Mouse (Mus musculus) frontal cortex, adult (tissue): ENCODE data around the gene Wdr63.

ENCODE experiments used
- ATAC-seq: cut with Nextera tagmentation; 2 replicates; pipeline ENCODE4 v1.9.2; 2017; ENCODE audit warnings: mild to moderate bottlenecking, moderate library complexity, mixed read lengths; ENCODE audit not compliant: low TSS enrichment

Gene Wdr63

DNA sequence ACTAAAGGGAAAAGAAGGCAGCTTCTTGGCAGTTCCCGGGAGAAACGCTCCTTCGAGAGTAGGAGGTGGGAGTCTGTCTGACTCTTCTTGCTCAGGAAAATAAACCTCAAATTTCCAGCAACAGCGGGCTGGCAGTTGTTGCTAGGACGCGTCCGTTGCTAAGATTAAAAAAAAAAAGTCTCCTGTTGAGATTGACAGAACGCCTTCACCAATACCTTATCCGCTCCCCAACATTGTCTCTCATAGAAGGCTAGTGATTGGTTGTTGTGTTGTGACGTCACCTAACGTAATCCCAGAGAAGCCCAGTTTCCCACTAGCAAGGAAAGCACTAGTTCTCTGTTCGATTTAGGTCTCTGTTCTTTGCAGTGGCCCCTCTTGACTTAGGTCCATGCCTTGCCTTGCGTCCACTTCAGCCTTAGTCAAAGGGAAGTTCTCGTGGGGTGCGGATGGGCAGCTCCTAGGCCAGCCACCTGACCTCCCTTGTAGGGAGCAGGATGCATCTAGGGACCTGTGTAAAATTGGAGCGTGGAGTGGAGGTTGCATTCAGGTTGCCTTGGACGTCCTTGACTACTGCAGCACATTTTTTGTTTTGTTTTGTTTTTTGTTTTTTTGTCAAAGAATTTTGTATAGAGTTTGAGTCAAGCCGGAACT, at the start of gene Wdr63:
Gene Wdr63, minus strand, starts transcription at position 210 of the 651 bp plus-strand sequence.
- ATAC-seq: peak; percentile 100

DNA sequence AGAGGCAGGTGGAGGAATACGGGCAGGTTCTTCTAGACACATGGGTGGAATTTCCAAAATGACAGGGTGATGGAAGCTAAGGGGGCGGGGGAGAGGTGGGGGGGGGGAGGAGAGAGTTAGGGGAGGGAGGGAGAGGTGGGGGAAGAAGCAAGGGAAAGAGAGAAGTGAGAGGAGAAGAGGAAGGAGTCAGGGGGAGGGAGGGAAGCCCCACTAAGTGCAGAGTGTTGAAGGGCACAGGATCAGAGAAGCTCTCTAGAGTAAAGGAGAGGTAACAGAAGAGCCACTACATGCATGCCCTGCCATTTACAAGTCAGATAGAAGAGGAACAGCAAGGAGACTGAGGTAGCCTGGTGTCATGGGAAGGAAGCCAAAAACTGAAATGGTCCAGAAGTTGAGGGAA, 48.9 kb upstream of the Wdr63 start:
- ATAC-seq: no peak

DNA sequence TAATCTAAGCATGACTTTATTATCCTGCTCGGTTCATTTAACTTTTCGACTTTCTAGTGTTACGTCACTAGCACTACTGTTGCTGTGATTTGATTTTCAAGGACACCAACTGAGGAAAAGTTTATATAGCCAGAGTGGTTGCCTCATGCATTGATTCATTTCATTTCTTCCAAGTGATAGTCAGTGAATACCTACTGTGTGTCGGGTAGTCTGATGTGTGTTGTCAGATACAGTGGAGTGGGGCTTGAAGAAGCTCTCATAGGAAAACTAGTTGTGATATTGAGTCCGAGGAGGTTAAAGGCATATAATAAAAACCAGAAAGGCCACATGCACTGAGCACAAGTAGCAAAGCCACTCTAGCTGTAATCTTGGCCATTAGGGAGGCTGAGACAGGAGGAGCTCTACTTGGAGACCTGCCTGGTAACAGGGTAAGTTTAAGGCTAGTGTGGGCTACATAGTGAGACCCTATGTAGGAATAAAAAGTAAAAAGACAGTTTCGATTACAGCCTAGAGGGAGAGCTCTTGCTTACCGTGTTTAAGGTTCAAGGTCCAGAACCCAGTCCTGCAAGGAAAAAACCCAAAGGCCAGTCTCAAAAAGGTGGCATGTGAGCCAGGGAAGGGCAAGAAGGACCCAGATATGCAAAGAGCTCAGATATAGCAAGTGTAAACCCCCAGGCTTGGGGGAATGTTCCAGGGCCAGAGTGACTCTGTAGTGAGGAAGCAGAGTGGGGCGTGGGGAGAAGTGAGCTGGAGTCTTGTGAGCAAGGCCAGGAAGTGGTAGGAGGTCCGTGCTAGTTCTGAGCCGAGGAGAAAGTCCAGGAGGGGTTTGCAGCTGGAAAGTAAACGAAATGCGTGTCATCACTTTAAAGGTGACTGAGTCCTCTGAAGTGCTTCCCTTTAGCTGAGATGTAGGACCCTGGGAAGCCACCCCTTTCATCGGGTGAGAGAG, 48.0 kb upstream of the Wdr63 start:
- ATAC-seq: no peak

DNA sequence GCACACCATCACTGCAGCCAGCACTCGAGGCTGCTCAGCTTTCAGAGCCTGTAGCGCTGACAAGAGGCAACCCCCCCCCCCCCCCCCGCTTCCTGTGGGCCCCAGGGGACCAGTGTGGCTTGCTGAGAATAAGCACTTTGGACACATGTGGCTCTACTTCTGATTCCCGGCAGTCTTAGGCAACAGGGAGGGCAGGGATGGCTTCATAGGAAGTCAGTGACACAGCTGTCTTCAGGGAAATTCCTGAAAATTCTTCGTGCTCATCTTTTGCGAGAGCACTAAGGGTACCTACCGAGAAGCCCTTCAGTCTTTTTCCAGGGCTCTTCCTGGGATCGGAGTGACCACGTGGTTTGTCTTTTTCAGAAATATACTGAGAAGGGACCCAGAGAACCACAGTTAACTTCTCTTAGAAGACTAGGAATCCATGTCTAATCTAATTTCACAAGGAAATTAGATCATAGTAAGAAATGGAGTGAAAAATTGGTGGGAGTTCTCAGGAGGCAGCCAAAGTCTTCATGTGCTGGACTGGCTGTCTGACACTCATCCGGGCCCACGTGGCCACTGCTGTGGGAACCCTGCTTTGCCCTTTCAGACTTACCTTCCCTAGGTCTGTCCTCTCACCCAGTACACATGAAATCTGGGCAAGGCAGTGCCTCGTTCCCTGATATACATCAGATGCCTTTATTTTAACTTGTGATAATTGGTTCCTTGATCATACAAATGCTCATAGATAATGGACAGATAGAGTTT, 46.1 kb upstream of the Wdr63 start:
- no peak for ATAC-seq

DNA sequence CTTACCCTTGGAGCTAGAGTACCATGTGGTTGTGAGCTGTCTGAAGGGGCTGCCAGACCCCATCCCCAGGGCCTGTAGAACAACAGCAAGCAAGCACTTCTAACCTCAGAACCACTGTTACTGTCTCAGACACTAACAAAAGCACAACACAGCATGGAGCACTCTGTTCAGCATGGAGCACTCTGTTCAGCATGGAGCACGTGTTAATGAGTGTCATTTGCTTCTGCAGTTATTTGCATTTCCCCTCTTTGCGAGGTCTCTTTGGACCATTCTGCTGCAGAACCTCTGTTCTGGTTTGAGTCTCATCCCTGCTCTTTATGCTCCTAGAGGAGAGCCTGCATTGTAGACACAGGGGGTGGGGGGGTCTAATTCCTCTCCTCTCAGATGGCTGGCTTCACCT, 45.0 kb upstream of the Wdr63 start:
- ATAC-seq: no peak

DNA sequence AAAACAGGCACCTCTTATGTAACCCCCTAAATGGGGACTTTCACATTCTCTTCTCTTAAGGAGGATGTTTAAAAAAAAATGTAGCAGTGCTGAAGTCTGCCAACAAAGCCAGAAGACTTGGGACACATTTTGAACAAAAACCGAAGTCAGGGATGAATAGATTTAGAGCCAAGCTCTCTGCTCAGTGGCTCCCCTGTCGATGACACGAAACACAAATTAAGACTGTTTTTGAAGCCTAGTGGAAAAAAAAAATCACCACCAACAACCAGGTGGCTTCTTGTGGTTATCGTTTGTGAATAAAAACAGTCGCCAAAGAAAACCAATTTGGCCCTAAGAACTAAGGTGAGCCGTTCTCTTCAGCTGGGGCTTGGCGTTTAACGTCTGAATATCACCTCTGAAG, 44.4 kb upstream of the Wdr63 start:
- ATAC-seq: 0 out of 2 replicates have a peak, but pooled peaks have one; percentile 20

DNA sequence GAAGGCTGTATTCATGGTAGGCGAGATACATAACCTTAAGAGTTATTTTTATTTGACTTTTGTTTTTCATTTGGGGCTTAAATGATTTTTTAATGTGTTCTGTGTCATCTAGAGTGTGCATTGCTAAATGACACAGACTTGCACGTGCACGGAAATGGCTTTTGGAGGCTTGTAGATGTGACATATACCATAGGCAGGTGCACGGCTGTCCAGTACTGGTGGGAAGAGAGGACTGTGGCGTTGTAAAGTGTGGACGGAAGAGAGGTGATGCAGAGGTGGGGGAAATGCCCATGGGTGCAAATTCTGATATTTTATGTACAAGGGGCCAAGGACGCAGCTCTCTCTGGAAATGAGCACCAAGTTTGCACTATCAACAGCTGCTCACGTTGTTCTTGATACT, 43.8 kb upstream of the Wdr63 start:
- no peak for ATAC-seq

DNA sequence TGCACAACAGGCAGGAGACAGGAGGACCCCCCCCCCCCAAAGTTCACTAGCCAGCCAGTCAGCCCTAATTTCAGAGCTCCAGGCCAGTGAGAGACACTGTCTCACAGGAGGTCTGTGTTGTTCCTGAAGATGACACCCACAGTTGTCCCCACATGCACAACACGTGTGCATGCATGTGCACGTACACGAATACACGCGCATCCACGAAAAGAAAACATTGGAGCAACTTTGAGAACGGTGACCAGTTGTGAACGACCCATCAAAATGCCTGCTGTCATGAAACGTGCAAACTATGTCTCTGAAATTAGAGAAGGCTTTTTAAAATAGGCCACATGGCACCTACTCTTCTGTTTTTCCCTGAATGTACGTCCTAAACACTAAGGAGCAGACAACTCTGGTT, 43.4 kb upstream of the Wdr63 start:
- no peak for ATAC-seq

DNA sequence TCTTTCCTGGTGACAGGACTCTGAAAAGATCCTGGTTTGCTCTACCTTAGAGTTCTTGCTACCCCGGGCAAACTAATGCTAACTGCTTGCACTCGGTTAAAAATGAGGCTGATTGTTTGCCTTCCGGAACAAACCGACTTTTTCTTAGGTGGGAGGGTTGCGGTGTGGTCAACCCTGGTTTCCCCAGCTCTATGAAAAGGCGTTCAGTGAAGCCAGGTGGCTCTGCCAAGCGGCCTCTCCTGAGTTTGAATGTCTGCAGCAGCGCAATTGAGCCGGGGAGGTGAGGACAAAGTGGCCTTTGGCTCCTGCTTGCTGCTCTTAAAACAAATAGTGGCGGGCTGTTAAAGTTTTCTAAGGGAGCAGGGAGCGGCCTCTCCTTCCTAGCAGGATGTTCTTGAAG, 42.6 kb upstream of the Wdr63 start:
- ATAC-seq: no peak

DNA sequence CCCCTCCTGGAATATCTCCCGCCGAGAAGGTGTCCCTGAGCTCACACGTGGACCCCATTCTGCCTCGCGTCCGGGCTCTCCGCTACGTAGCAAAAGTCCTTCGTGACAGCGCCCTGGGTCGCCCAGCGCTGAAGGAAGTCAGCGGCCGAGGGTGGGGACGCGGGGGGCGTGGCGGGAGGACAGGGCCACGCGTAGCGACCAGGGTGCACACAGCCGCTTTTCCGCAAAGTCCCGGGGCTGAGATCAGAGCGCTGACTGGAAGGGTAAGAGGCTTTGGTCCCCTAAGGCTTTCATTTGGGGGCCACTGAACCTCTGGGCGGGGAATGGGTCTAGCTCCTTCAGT, 42.1 kb upstream of the Wdr63 start:
- ATAC-seq: no peak

DNA sequence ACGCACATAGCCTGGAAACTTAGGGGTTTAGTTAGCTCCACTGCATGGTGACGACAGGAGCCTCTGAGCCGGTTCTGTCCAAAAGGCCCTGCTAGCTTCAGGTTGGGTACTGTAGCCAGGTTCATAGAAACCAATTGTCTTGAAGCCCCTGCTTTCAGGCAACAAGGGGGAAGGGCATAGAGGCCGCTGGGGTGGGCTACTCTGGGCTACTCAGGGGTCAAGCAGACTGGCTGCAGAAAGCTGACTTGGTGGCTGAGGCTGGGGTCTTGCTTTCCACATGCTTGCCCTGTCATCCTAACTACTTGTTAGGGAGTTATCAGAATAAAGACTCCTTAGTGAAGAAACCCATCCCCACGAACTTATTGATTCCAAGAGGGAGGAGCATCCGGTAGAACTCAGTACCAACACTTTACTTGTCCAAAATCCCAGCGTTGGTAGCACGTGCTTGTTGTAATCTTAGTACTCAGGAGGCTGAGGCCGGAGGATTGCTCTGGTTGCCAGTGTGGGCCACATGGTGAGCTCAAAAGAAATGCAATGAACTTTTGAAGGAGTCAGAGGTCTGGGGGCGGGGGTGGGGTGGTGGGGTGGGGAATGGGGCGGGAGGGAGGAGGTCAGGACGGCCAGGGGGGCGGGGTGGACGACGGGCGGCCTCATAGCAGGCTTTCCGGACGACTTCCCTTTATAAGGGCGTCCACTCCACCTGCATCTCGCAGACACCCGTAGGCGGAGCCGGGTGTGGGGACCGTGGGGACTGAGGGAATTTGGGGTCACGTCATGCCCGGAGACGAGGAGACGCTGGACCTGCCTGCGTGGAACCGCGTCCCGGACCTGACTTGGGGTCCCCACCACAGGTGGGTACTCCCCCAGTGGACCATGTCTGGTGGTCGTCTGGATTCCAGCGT, 41.5 kb upstream of the Wdr63 start, which contains the start of gene Mcoln2:
Gene Mcoln2, plus strand, starts transcription at position 678 of the 902 bp plus-strand sequence.
- no peak for ATAC-seq

DNA sequence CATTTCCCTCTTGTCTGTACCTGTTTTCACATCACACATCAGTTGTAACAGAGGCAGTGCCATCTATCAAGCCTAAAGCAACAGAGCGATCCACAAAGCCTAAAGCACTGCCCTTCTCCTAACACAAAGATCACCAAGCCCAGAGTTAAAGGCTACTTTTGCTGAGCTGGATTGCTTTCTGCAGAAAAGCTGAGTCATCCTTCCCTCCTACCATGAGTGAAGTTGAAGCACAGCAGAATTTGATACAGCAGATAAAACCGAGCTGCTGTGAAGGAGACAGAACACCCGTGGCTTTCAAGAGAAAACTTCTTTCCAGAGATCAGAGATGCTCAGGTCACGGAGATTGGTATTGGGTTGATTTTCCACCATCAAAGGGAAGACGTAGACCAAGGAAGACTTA, 38.2 kb upstream of the Wdr63 start:
- ATAC-seq: peak; percentile 81

DNA sequence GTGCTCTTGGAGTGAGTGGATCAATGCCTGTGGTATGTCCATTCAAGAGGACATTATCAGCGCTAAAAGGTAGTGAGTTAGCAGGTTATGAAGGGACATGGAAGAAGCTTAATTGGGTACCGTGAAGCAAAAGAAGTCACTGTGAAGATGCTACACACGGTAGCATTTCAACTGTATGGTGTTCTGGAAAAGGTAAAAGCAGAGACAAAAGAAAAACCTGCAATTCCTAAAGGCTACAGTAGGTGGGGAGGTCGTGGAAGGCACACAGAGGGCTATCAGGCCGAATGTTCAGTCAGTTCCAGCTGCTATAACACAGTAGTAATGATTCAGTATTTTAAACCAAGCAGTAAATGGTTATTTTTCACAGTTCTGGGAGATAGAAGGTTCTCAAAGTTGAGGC, 37.6 kb upstream of the Wdr63 start:
- ATAC-seq: no peak

DNA sequence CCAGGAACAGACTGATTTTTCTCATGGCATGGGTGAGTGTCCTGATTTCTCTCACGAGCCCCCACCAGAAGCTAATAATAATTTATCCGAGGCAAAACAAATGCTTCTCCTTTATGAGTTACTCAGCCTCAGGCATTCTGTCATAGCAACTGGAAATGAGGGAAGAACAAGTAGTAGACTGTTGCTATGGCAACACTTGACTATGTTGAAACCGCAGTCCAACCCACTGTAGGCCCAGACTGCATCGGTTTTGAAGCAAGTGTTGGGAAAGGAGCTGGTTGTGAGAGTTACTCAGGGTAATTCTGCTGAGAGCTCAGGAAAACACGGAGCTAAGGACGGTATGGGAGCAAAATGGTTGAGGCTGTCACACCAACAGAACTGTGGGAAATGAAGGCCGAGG, 34.6 kb upstream of the Wdr63 start:
- no peak for ATAC-seq

DNA sequence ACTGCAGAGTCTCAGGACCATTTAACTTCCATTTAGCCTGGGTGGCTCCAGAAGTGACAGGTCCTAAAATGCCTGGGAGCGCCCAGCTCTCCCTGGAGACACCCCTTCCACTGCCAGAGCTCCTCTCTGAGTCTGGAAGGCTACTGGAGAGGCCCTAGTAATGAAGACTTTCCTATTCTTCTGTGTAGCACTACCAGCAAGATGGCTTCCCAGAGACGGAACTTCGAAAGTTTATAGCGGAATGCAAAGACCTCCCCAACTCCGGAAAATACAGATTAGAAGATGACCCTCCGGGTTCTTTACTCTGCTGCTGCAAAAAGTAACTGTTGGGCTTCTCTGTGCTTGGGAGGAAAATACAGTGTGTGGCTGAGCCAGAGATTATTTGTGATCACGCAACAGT, 32.3 kb upstream of the Wdr63 start:
- ATAC-seq: no peak

DNA sequence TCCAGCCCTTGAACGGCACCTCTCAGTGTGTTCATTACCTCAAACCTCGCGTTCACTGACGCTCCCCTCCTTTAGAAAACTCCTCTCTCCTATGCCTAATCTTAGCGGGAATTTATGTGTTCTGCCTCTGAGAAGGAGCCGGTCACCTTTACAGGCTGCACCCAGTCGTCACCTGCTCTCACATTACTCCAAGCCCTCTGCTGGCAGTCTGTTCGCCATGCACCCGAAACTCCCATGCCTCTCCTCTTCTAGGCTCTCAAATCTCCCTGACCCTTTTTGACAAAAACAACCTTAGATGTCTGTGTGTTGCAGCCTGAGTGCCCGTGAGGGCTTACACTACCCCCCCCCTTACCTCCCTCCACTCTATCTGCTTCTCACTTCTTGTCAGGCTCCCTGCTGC, 28.5 kb upstream of the Wdr63 start:
- ATAC-seq: no peak

DNA sequence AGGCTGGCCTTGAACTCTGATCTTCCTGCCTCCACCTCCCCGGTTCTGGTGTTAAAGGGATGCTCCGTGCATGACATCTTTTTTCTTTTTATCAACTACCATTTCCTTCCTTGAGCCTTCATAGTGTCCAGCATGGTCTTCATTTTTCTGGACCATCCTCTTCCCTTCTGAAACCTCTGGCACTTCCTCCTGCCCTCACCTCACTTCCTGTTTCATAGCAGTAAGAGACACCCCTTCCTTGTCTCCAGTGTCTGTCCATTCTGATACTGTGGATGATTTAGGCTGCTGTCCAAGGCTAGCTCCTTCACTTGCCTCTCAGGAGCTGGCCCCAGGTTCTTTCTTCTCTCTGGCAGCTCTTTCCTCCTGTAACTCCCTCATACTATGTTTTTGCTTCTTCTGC, 27.5 kb upstream of the Wdr63 start:
- ATAC-seq: no peak

DNA sequence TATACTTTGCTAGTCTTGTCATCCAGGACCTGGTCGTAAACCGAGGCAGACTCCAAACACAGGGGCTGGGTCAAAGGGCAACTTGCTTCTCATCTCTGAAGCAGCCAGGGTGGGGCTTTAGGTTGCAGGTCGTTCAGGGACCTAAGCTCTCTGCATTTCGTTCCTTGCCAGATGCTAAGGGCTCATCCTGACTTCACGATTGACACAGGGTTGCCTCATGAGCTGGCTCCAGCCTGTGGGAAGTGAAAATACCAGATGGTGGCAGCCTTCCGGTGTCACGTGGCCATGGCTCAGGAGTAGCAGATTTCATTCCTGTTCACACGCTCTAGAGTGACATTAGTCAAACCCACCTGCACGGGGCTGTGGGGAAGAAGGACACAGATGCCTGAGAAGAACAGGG, 26.9 kb upstream of the Wdr63 start:
- ATAC-seq: no peak

DNA sequence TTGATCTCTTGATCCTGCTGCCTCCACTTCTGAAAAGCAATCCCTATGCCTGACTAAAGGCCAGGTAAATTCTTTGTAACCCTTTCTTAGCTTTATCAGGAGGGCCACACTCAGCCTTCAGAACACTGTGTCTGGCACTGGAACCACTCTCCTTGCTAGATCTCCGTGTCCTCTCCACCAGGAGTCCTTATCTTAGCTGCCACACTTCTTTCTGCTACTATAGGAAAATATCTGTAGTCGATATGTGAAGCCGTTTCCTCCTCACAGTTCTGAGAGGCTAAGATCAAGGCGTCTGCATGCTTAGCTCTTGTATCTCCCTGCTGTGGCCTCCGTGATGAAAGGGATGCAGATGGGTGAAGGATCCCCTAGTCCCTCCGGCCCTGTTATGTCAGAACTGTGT, 19.3 kb upstream of the Wdr63 start:
- no peak for ATAC-seq

DNA sequence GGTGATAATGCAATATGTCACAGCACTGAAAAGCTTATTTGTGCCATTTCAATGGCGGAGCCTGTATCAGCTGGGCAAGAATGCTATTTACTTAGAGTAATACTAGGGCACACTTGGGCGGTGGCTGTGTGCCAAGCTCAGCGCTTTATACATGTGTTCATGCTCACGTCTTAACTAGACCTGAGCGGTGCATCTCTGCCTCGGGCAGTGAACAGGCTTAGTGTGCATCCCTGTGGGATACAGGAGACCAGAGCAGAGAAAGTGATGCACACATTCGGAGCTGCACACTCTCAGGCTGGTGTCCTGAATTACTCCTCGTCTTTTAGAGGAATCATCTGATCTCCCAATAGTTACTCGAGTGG, 15.5 kb upstream of the Wdr63 start:
- ATAC-seq: no peak

DNA sequence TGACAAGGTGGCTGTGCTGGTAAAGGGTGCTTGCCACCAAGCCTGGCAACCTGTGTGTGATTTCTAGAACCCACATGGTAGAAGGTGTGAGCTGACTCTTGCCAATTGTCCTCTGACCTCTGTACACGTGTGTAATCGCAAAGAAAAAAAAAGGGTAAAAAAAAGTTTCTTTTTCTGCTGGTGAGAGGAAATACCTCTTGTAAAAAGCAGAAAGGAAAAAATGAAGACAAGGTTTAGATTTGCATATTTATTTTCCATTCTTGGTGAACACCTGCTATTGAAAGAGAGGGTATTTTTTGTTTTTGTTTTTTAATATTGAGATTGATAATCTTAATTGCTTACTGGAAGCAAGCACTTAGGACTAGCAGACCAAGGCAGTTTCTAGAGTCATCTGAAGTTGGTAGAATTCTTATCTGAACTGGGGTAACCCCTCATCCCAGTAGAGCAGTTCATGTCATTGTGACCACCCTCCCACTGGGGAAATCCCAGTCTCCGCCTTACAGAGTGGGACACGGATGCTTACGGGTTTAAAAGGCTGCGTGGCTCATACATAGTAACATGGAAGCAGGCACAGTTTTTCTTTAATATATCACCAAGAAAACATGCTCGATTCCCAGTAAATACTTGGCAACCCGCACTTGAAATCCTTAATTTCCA, 15.0 kb upstream of the Wdr63 start:
- no peak for ATAC-seq
